Mouse (Mus musculus) forebrain, embryonic 15.5 days (tissue): ENCODE measurements around the gene Pex7. TPM values are rescaled to one million over a fixed set of nuclear protein-coding genes. Genes with fewer than 3 reads are reported as not detected.

Source experiments
- ATAC-seq: fragments of 200-750 bp; cut with Nextera tagmentation; replicated peaks from 2 replicates; pipeline ENCODE4 v1.8.0; 2017; ENCODE audit warnings: mild to moderate bottlenecking, moderate TSS enrichment, moderate library complexity
- H3K27ac ChIP-seq: fragments of 300-500 bp; sonication (generic); replicated peaks from 2 replicates; pipeline ENCODE4 v1.5.1; 2015; ENCODE audit warnings: mild to moderate bottlenecking, inconsistent platforms
- H3K27me3 ChIP-seq: fragments of 300-500 bp; sonication (generic); 2 replicates; pipeline ENCODE4 v1.6.1; 2015; ENCODE audit warnings: inconsistent platforms
- H3K36me3 ChIP-seq: fragments of 300-500 bp; sonication (generic); 2 replicates; pipeline ENCODE4 v1.6.1; 2015; ENCODE audit warnings: mild to moderate bottlenecking, inconsistent platforms
- H3K4me1 ChIP-seq: fragments of 300-500 bp; sonication (generic); 2 replicates; pipeline ENCODE4 v1.6.1; 2015; ENCODE audit warnings: inconsistent platforms
- H3K4me2 ChIP-seq: fragments of 300-500 bp; sonication (generic); replicated peaks from 2 replicates; pipeline ENCODE4 v1.6.1; 2015; ENCODE audit warnings: mild to moderate bottlenecking, inconsistent platforms
- H3K4me3 ChIP-seq: fragments of 300-500 bp; sonication (generic); 2 replicates; pipeline ENCODE4 v1.5.1; 2015; ENCODE audit warnings: mild to moderate bottlenecking, inconsistent platforms
- H3K9ac ChIP-seq: fragments of 300-500 bp; sonication (generic); replicated peaks from 2 replicates; pipeline ENCODE4 v1.6.1; 2015; ENCODE audit warnings: mild to moderate bottlenecking, inconsistent platforms
- H3K9me3 ChIP-seq: fragments of 300-500 bp; sonication (generic); 2 replicates; pipeline ENCODE4 v1.6.1; 2016; ENCODE audit warnings: inconsistent platforms
- WGBS: fragments of 180-500 bp; shearing (Covaris S2); methylation state at CpG from one replicate; pipeline ENCODE4 v1.1.7; 2015; ENCODE audit warnings: mixed read lengths; 5-methylcytosine and 5-hydroxymethylcytosine counted together
- polyA plus RNA-seq: library from polyadenylated mRNA; unstranded; fragments of >200 nt; fragmentation: Nextera tagmentation; extraction: Ambion mirVana; gene quantifications from 2 replicates; pipeline ENCODE4 v1.2.1, GENCODE M21; 2015

Pex7 gene
- 26.4 and 27.7 TPM in 2 replicates for polyA plus RNA-seq

- WGBS: under 1% methylated on average over 60 of the region's 60 CpGs
- no peaks in the 10 kb centered on the region for H3K4me1 ChIP-seq
- H3K27ac ChIP-seq: peak within 1 kb of the TSS; percentile 99
- H3K9ac ChIP-seq: peak within 1 kb of the TSS; percentile 91
- H3K4me2 ChIP-seq: peak within 1 kb of the TSS; percentile 25
- no peaks in the 10 kb centered on the region for H3K9me3 ChIP-seq
- H3K4me3 ChIP-seq: peak within 1 kb of the TSS; percentile 95
- peak; percentile 99 for ATAC-seq
- no peaks in the 10 kb centered on the region for H3K27me3 ChIP-seq
- no peaks in the 10 kb centered on the region for H3K36me3 ChIP-seq
Measured at GRCm38 (mm10) chr10:19907246-19907804, at the start of gene Pex7. Gene Pex7, minus strand, starts transcription at chr10:19907689.

GRCm38 (mm10) chr10:19956745-19957144 lies 49.3 kb upstream of the Pex7 start:
- H3K27me3 ChIP-seq: no peaks in the 10 kb centered on the region
- ATAC-seq: no peak
- H3K4me3 ChIP-seq: no peak overlapping the region
- 74% methylated on average over 6 of the region's 6 CpGs for WGBS
- no peaks in the 10 kb centered on the region for H3K4me1 ChIP-seq
- no peak overlapping the region for H3K27ac ChIP-seq
- no peaks in the 10 kb centered on the region for H3K9me3 ChIP-seq
- no peak overlapping the region for H3K4me2 ChIP-seq
- no peaks in the 10 kb centered on the region for H3K36me3 ChIP-seq
- no peak overlapping the region for H3K9ac ChIP-seq

GRCm38 (mm10) chr10:19955817-19956216 lies 48.3 kb upstream of the Pex7 start:
- H3K4me1 ChIP-seq: no peaks in the 10 kb centered on the region
- H3K36me3 ChIP-seq: no peaks in the 10 kb centered on the region
- H3K4me3 ChIP-seq: no peak overlapping the region
- no peaks in the 10 kb centered on the region for H3K27me3 ChIP-seq
- H3K9ac ChIP-seq: no peak overlapping the region
- 93% methylated on average over 6 of the region's 6 CpGs for WGBS
- no peaks in the 10 kb centered on the region for H3K9me3 ChIP-seq
- H3K27ac ChIP-seq: no peak overlapping the region
- no peak overlapping the region for H3K4me2 ChIP-seq
- no peak for ATAC-seq

GRCm38 (mm10) chr10:19954572-19954971 lies 47.1 kb upstream of the Pex7 start:
- H3K9ac ChIP-seq: no peak overlapping the region
- WGBS: 88% methylated on average over 3 of the region's 3 CpGs
- H3K4me3 ChIP-seq: no peak overlapping the region
- H3K4me2 ChIP-seq: no peak overlapping the region
- no peaks in the 10 kb centered on the region for H3K27me3 ChIP-seq
- no peak overlapping the region for H3K27ac ChIP-seq
- H3K9me3 ChIP-seq: no peaks in the 10 kb centered on the region
- no peaks in the 10 kb centered on the region for H3K4me1 ChIP-seq
- no peak for ATAC-seq
- H3K36me3 ChIP-seq: no peaks in the 10 kb centered on the region

GRCm38 (mm10) chr10:19953032-19953761 lies 45.7 kb upstream of the Pex7 start:
- Histone ChIP-seq H3K9me3 (no peaks in the 10 kb centered on the region), H3K36me3 (no peaks in the 10 kb centered on the region), H3K4me3 (no peak overlapping the region), H3K27me3 (no peaks in the 10 kb centered on the region), H3K4me1 (no peaks in the 10 kb centered on the region), H3K9ac (no peak overlapping the region), H3K4me2 (no peak overlapping the region), H3K27ac (no peak overlapping the region)
- no peak for ATAC-seq
- WGBS: 92% methylated on average over 11 of the region's 11 CpGs

GRCm38 (mm10) chr10:19949106-19949505 lies 41.6 kb upstream of the Pex7 start:
- H3K9ac ChIP-seq: no peak overlapping the region
- no peak for ATAC-seq
- 79% methylated on average over 4 of the region's 4 CpGs for WGBS
- H3K27ac ChIP-seq: no peak overlapping the region
- H3K9me3 ChIP-seq: no peaks in the 10 kb centered on the region
- no peak overlapping the region for H3K4me2 ChIP-seq
- no peaks in the 10 kb centered on the region for H3K4me1 ChIP-seq
- no peaks in the 10 kb centered on the region for H3K27me3 ChIP-seq
- H3K4me3 ChIP-seq: no peak overlapping the region
- H3K36me3 ChIP-seq: no peaks in the 10 kb centered on the region

- no peaks in the 10 kb centered on the region for H3K36me3 ChIP-seq
- no peak overlapping the region for H3K4me3 ChIP-seq
- no peak overlapping the region for H3K9ac ChIP-seq
- 94% methylated on average over 11 of the region's 11 CpGs for WGBS
- H3K9me3 ChIP-seq: no peaks in the 10 kb centered on the region
- no peak overlapping the region for H3K27ac ChIP-seq
- H3K27me3 ChIP-seq: no peaks in the 10 kb centered on the region
- no peak overlapping the region for H3K4me2 ChIP-seq
- H3K4me1 ChIP-seq: no peaks in the 10 kb centered on the region
- no peak for ATAC-seq
Measured at GRCm38 (mm10) chr10:19948381-19948780, 40.9 kb upstream of the Pex7 start.

- 95% methylated on average over 5 of the region's 5 CpGs for WGBS
Measured at GRCm38 (mm10) chr10:19947901-19948300, 40.4 kb upstream of the Pex7 start.

GRCm38 (mm10) chr10:19947441-19947840 lies 40.0 kb upstream of the Pex7 start:
- no peak for ATAC-seq
- H3K36me3 ChIP-seq: no peaks in the 10 kb centered on the region
- H3K4me2 ChIP-seq: no peak overlapping the region
- 93% methylated on average over 10 of the region's 10 CpGs for WGBS
- no peaks in the 10 kb centered on the region for H3K27me3 ChIP-seq
- no peaks in the 10 kb centered on the region for H3K4me1 ChIP-seq
- H3K4me3 ChIP-seq: no peak overlapping the region
- no peaks in the 10 kb centered on the region for H3K9me3 ChIP-seq
- no peak overlapping the region for H3K27ac ChIP-seq
- no peak overlapping the region for H3K9ac ChIP-seq

More at GRCm38 (mm10) chr10:19947901-19948300, 40.4 kb upstream of the Pex7 start:
- Histone ChIP-seq H3K9me3 (no peaks in the 10 kb centered on the region), H3K36me3 (no peaks in the 10 kb centered on the region), H3K4me1 (no peaks in the 10 kb centered on the region), H3K27me3 (no peaks in the 10 kb centered on the region), H3K27ac (no peak overlapping the region), H3K4me3 (no peak overlapping the region), H3K9ac (no peak overlapping the region), H3K4me2 (no peak overlapping the region)
- ATAC-seq: no peak

- Histone ChIP-seq H3K4me2 (no peak overlapping the region), H3K9me3 (no peaks in the 10 kb centered on the region), H3K27ac (no peak overlapping the region), H3K4me1 (no peaks in the 10 kb centered on the region), H3K9ac (no peak overlapping the region), H3K4me3 (no peak overlapping the region), H3K27me3 (no peaks in the 10 kb centered on the region), H3K36me3 (no peaks in the 10 kb centered on the region)
- no peak for ATAC-seq
- 80% methylated on average over 6 of the region's 6 CpGs for WGBS
Measured at GRCm38 (mm10) chr10:19946644-19947043, 39.2 kb upstream of the Pex7 start.

- 69% methylated on average over 7 of the region's 7 CpGs for WGBS
- no peak overlapping the region for H3K4me3 ChIP-seq
- H3K9ac ChIP-seq: no peak overlapping the region
- H3K4me1 ChIP-seq: no peaks in the 10 kb centered on the region
- H3K9me3 ChIP-seq: no peaks in the 10 kb centered on the region
- no peak for ATAC-seq
- H3K36me3 ChIP-seq: no peaks in the 10 kb centered on the region
- H3K4me2 ChIP-seq: no peak overlapping the region
- no peak overlapping the region for H3K27ac ChIP-seq
- H3K27me3 ChIP-seq: no peaks in the 10 kb centered on the region
Measured at GRCm38 (mm10) chr10:19945651-19946050, 38.2 kb upstream of the Pex7 start.

- Histone ChIP-seq H3K4me1 (no peaks in the 10 kb centered on the region; the same call in 1 of the 2 replicates), H3K4me3 (no peak overlapping the region), H3K9me3 (no peaks in the 10 kb centered on the region), H3K9ac (no peak overlapping the region), H3K27ac (no peak overlapping the region), H3K4me2 (no peak overlapping the region), H3K36me3 (no peaks in the 10 kb centered on the region), H3K27me3 (no peaks in the 10 kb centered on the region)
- WGBS: 91% methylated on average over 3 of the region's 3 CpGs
- ATAC-seq: no peak
Measured at GRCm38 (mm10) chr10:19942621-19943020, 35.1 kb upstream of the Pex7 start.
